Mouse (Mus musculus) heart, adult 9 months (tissue): Measurements from ENCODE around the gene Hivep1.

Experiments used
- DNase-seq, 2 experiments: peaks; one replicate each; pipeline ENCODE4 v3.0.0; 2022; ENCODE audit warnings: low spot score in 2 of 2

Hivep1 gene

DNA sequence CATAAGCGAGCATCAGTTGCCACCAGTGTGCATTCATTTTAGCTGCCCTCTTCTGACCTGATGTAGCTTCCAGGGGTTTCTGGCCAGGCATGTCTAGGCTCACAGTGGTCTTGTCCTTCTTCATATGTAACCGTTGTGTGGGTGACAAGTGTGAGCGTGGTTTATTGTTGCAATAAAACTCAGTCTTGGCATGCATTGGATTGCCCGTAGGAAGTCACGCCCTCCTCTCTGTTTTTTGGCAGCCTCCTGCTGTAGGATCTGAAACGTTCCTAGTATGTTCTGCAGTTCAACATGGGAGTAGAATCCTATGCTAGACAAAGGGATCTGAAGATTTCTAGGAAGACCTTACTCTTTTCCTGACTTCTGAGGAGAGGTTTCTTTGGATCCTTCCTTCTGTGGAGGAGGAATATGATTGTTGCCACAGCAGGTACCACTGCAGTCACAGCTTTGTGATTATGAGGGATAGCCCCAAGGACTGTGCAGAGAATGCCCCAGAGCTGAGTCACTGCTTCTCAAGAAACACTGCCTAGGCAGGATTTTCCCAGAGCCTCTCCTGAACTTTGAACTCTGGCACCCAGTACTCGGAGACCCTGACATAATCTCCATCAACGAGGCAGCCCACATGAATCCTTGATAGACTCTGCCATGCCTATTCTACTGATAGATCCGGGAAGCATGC lies 182.1 kb downstream of the Hivep1 start:
- DNase-seq = no peak

DNA sequence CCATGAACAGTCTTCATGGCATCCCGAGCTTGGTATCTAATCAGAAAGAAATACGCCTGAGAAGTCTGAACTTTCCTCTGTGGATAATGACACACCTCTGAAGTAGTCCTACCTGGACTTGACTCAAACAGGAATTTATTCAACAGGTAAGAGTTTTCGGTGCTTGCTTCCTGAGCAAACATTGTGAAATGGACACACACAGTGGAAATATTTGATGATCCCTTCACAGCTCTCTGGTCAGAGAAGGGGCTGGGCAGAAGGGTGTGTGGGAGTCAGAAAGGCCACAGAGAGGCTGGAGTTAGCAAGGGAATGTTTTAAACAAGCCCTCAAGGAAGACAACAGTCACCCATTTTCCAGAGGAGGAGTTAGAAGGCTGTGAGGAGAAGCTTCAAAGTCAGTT lies 186.7 kb downstream of the Hivep1 start:
- no peak for DNase-seq

DNA sequence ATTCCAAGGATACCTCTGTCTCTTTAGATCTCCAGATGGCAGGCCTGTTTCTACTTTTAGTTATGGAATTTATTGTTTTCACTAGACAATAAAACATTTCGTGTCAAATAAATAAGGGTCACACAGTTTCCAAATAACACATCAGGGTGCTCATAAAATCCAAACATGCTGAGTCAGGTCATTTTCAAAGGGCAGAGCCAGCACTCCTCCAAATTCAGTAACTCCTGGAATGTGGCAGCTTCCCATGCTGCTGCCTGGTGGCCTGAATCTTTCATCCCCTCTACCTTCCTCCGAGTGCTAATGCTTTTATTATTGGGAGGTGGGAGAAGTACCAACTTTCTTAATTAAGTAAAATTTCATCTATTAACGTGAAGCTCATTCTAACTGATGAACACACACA lies 190.3 kb downstream of the Hivep1 start:
- no peak for DNase-seq
